Mouse (Mus musculus) hindbrain, embryonic 13.5 days (tissue): Measurements from ENCODE around the gene Sco1. TPM values are rescaled to one million over a fixed set of nuclear protein-coding genes. Genes with fewer than 3 reads are reported as not detected.

Source experiments
- ATAC-seq: fragments of 200-750 bp; cut with Nextera tagmentation; 2 replicates; pipeline ENCODE4 v1.8.0; 2017; ENCODE audit warnings: moderate TSS enrichment; ENCODE audit not compliant: low FRiP score
- H3K27ac ChIP-seq: fragments of 300-500 bp; sonication (generic); 2 replicates; pipeline ENCODE4 v1.5.1; 2015; ENCODE audit warnings: inconsistent platforms, mild to moderate bottlenecking, moderate library complexity
- H3K27me3 ChIP-seq: fragments of 300-500 bp; sonication (generic); 2 replicates; pipeline ENCODE4 v1.6.1; 2015; ENCODE audit warnings: mild to moderate bottlenecking, inconsistent platforms
- H3K36me3 ChIP-seq: fragments of 300-500 bp; sonication (generic); 2 replicates; pipeline ENCODE4 v1.6.1; 2015; ENCODE audit warnings: mild to moderate bottlenecking, inconsistent platforms
- H3K4me1 ChIP-seq: fragments of 300-500 bp; sonication (generic); replicated peaks from 2 replicates; pipeline ENCODE4 v1.6.1; 2015; ENCODE audit warnings: inconsistent platforms
- H3K4me2 ChIP-seq: fragments of 300-500 bp; sonication (generic); 2 replicates; pipeline ENCODE4 v1.6.1; 2015; ENCODE audit warnings: inconsistent platforms, mild to moderate bottlenecking, moderate library complexity
- H3K4me3 ChIP-seq: fragments of 300-500 bp; sonication (generic); 2 replicates; pipeline ENCODE4 v1.5.1; 2015; ENCODE audit warnings: mild to moderate bottlenecking, inconsistent platforms
- H3K9ac ChIP-seq: fragments of 300-500 bp; sonication (generic); 2 replicates; pipeline ENCODE4 v1.6.1; 2015; ENCODE audit warnings: mild to moderate bottlenecking, inconsistent platforms
- H3K9me3 ChIP-seq: fragments of 300-500 bp; sonication (generic); 2 replicates; pipeline ENCODE4 v1.6.1; 2016; ENCODE audit warnings: inconsistent platforms
- WGBS: fragments of 180-500 bp; shearing (Covaris S2); methylation state at CpG from one replicate; pipeline ENCODE4 v1.1.7; 2015; 5-methylcytosine and 5-hydroxymethylcytosine counted together
- polyA plus RNA-seq: library from polyadenylated mRNA; unstranded; fragments of >200 nt; fragmentation: Nextera tagmentation; extraction: Ambion mirVana; gene quantifications from 2 replicates; pipeline ENCODE4 v1.2.1, GENCODE M21; 2015

Gene Sco1
- polyA plus RNA-seq, 1 experiment from 2014 or later: 13.1 TPM

GRCm38 (mm10) chr11:67048496-67048895 lies 4.0 kb upstream of the Sco1 start:
- H3K9me3 ChIP-seq: no peaks in the 10 kb centered on the region
- H3K27me3 ChIP-seq: no peaks in the 10 kb centered on the region
- H3K9ac ChIP-seq: no peak overlapping the region
- no peak for ATAC-seq
- peaks cover 26% of the 10 kb centered on the region for H3K36me3 ChIP-seq
- no peak overlapping the region for H3K4me2 ChIP-seq
- no peak overlapping the region for H3K4me3 ChIP-seq
- WGBS: 93% methylated on average over 8 of the region's 8 CpGs
- no peak overlapping the region for H3K27ac ChIP-seq
- peaks cover 15% of the 10 kb centered on the region for H3K4me1 ChIP-seq

- Histone ChIP-seq H3K36me3 (peaks cover 26% of the 10 kb centered on the region), H3K27ac (no peak overlapping the region), H3K27me3 (no peaks in the 10 kb centered on the region), H3K9me3 (no peaks in the 10 kb centered on the region), H3K4me3 (no peak overlapping the region), H3K4me1 (peaks cover 23% of the 10 kb centered on the region), H3K9ac (no peak overlapping the region), H3K4me2 (no peak overlapping the region)
- 94% methylated on average over 3 of the region's 3 CpGs for WGBS
- ATAC-seq: no peak
Measured at GRCm38 (mm10) chr11:67049256-67049655, 3.2 kb upstream of the Sco1 start.

- peak; percentile 69 for ATAC-seq
- WGBS: 11% methylated on average over 16 of the region's 16 CpGs
- Histone ChIP-seq H3K27me3 (no peaks in the 10 kb centered on the region), H3K4me3 (peak overlapping the region; percentile 100), H3K36me3 (peaks cover 34% of the 10 kb centered on the region), H3K27ac (peak overlapping the region; percentile 88), H3K4me2 (peak overlapping the region; percentile 75), H3K4me1 (peaks cover 25% of the 10 kb centered on the region), H3K9me3 (no peaks in the 10 kb centered on the region), H3K9ac (peak overlapping the region; percentile 89)
Measured at GRCm38 (mm10) chr11:67051676-67052320, 672 bp upstream of the Sco1 start.

- peaks cover 25% of the 10 kb centered on the region for H3K4me1 ChIP-seq
- no peak overlapping the region for H3K9ac ChIP-seq
- no peak overlapping the region for H3K4me2 ChIP-seq
- ATAC-seq: no peak
- peaks cover 49% of the 10 kb centered on the region for H3K36me3 ChIP-seq
- no peak overlapping the region for H3K27ac ChIP-seq
- WGBS: 91% methylated on average over 8 of the region's 8 CpGs
- no peaks in the 10 kb centered on the region for H3K27me3 ChIP-seq
- H3K4me3 ChIP-seq: no peak overlapping the region
- no peaks in the 10 kb centered on the region for H3K9me3 ChIP-seq
Measured at GRCm38 (mm10) chr11:67054754-67055365, 2.4 kb downstream of the Sco1 start.

GRCm38 (mm10) chr11:67061311-67061710 lies 8.8 kb downstream of the Sco1 start:
- H3K36me3 ChIP-seq: peaks cover 88% of the 10 kb centered on the region
- H3K9ac ChIP-seq: no peak overlapping the region
- H3K4me1 ChIP-seq: no peaks in the 10 kb centered on the region
- 91% methylated on average over 2 of the region's 2 CpGs for WGBS
- no peaks in the 10 kb centered on the region for H3K9me3 ChIP-seq
- ATAC-seq: no peak
- H3K4me3 ChIP-seq: no peak overlapping the region
- H3K4me2 ChIP-seq: no peak overlapping the region
- H3K27me3 ChIP-seq: no peaks in the 10 kb centered on the region
- no peak overlapping the region for H3K27ac ChIP-seq

- Histone ChIP-seq H3K9ac (no peak overlapping the region), H3K4me1 (no peaks in the 10 kb centered on the region), H3K4me3 (no peak overlapping the region), H3K27me3 (no peaks in the 10 kb centered on the region), H3K9me3 (no peaks in the 10 kb centered on the region), H3K27ac (no peak overlapping the region), H3K4me2 (no peak overlapping the region), H3K36me3 (peaks cover 83% of the 10 kb centered on the region)
- 97% methylated on average over 3 of the region's 3 CpGs for WGBS
- no peak for ATAC-seq
Measured at GRCm38 (mm10) chr11:67062726-67063125, 10.3 kb downstream of the Sco1 start.

- no peak overlapping the region for H3K9ac ChIP-seq
- WGBS: 90% methylated on average over 3 of the region's 3 CpGs
- H3K4me3 ChIP-seq: no peak overlapping the region
- H3K27ac ChIP-seq: no peak overlapping the region
- H3K36me3 ChIP-seq: peaks cover 45% of the 10 kb centered on the region
- no peaks in the 10 kb centered on the region for H3K4me1 ChIP-seq
- no peaks in the 10 kb centered on the region for H3K9me3 ChIP-seq
- no peak overlapping the region for H3K4me2 ChIP-seq
- no peak for ATAC-seq
- no peaks in the 10 kb centered on the region for H3K27me3 ChIP-seq
Measured at GRCm38 (mm10) chr11:67067741-67068140, 15.3 kb downstream of the Sco1 start.

- H3K36me3 ChIP-seq: peaks cover 1% of the 10 kb centered on the region; the same call in 1 of the 2 replicates
- H3K4me2 ChIP-seq: no peak overlapping the region
- 63% methylated on average over 15 of the region's 15 CpGs for WGBS
- H3K9me3 ChIP-seq: no peaks in the 10 kb centered on the region
- no peak overlapping the region for H3K27ac ChIP-seq
- no peak overlapping the region for H3K4me3 ChIP-seq
- H3K4me1 ChIP-seq: 0 out of 2 replicates have a peak, but pooled peaks cover 3% of the 10 kb centered on the region
- ATAC-seq: 0 out of 2 replicates have a peak, but pooled peaks have one; percentile 7
- H3K27me3 ChIP-seq: no peaks in the 10 kb centered on the region
- H3K9ac ChIP-seq: no peak overlapping the region
Measured at GRCm38 (mm10) chr11:67072615-67073130, 20.2 kb downstream of the Sco1 start.

GRCm38 (mm10) chr11:67075036-67075435 lies 22.6 kb downstream of the Sco1 start:
- Histone ChIP-seq H3K36me3 (no peaks in the 10 kb centered on the region), H3K27ac (no peak overlapping the region), H3K4me1 (peaks cover 8% of the 10 kb centered on the region), H3K4me3 (no peak overlapping the region), H3K4me2 (no peak overlapping the region), H3K9me3 (no peaks in the 10 kb centered on the region), H3K9ac (no peak overlapping the region), H3K27me3 (no peaks in the 10 kb centered on the region)
- WGBS: 33% methylated on average over 3 of the region's 3 CpGs
- no peak for ATAC-seq

GRCm38 (mm10) chr11:67076781-67077180 lies 24.3 kb downstream of the Sco1 start:
- Histone ChIP-seq H3K9me3 (no peaks in the 10 kb centered on the region), H3K4me1 (peaks cover 18% of the 10 kb centered on the region), H3K27me3 (no peaks in the 10 kb centered on the region), H3K4me3 (no peak overlapping the region), H3K4me2 (no peak overlapping the region), H3K27ac (no peak overlapping the region), H3K9ac (no peak overlapping the region), H3K36me3 (no peaks in the 10 kb centered on the region)
- WGBS: 87% methylated on average over 5 of the region's 5 CpGs
- no peak for ATAC-seq

- H3K9me3 ChIP-seq: no peaks in the 10 kb centered on the region
- no peak overlapping the region for H3K4me3 ChIP-seq
- 0 out of 2 replicates have a peak, but pooled peaks cover 3% of the 10 kb centered on the region for H3K27me3 ChIP-seq
- H3K9ac ChIP-seq: no peak overlapping the region
- no peak overlapping the region for H3K27ac ChIP-seq
- 44% methylated on average over 3 of the region's 3 CpGs for WGBS
- peaks cover 18% of the 10 kb centered on the region for H3K4me1 ChIP-seq
- no peak overlapping the region for H3K4me2 ChIP-seq
- no peak for ATAC-seq
- no peaks in the 10 kb centered on the region for H3K36me3 ChIP-seq
Measured at GRCm38 (mm10) chr11:67077435-67077834, 25.0 kb downstream of the Sco1 start.

GRCm38 (mm10) chr11:67078000-67078399 lies 25.5 kb downstream of the Sco1 start, which contains the start of gene Myh3:
TSS of gene Myh3 (plus strand) at chr11:67078300.
- Histone ChIP-seq H3K4me2 (no peak within 1 kb of the TSS), H3K9me3 (no peaks in the 10 kb centered on the region), H3K27ac (no peak within 1 kb of the TSS), H3K4me1 (peaks cover 18% of the 10 kb centered on the region), H3K27me3 (peaks cover 7% of the 10 kb centered on the region; the same call in 1 of the 2 replicates), H3K36me3 (no peaks in the 10 kb centered on the region), H3K4me3 (no peak within 1 kb of the TSS), H3K9ac (no peak within 1 kb of the TSS)
- no peak for ATAC-seq
- WGBS: 92% methylated on average over 5 of the region's 5 CpGs
